7 mouse cellular contexts compared by ENCODE assay signal in genomic region chr1:77972301-77972717, GRCm38 (mm10).
A peak's percentile ranks its signal among the peaks of the same experiment; 100 is the strongest.
DNase-seq lines count a peak whose midpoint lies in the region; ATAC-seq and TF ChIP-seq lines count a peak whose summit lies in the region.

No protein-coding gene starts in this region.

- TF ChIP-seq CTCF in ES-Bruce4 (IDR thresholded peaks at IDR 0.05; ENCODE audit: low read depth, low read length), result peak; percentile 83
- TF ChIP-seq CTCF in cortical plate, adult 2 months (IDR thresholded peaks at IDR 0.05; ENCODE audit: extremely low read depth, insufficient read depth, low read length), result peak; percentile 58

- WGBS in heart, embryonic 15.5 days, result 15% methylated on average over 9 of the region's 9 CpGs

- H3K27me3 ChIP-seq in ES-Bruce4 (ENCODE audit: control insufficient read depth, insufficient read depth, low read length, poor library complexity, severe bottlenecking), result peaks cover 2% of the 10 kb centered on the region; the same call in 1 of the 2 replicates
- peaks cover 13% of the 10 kb centered on the region for H3K27me3 ChIP-seq in heart, embryonic 15.5 days

- no peak for TF ChIP-seq POLR2A in ES-Bruce4 (IDR thresholded peaks at IDR 0.05; ENCODE audit: insufficient read depth, low read length)
- no peak for TF ChIP-seq POLR2A in cortical plate, adult 2 months (IDR thresholded peaks at IDR 0.05; ENCODE audit: extremely low read depth, insufficient read depth, low read length)

- H3K9me3 ChIP-seq in ES-Bruce4 (replicated peaks; ENCODE audit: control insufficient read depth, insufficient read depth, low read length, poor library complexity, severe bottlenecking), result no peaks in the 10 kb centered on the region
- no peaks in the 10 kb centered on the region for H3K9me3 ChIP-seq in heart, embryonic 15.5 days (replicated peaks)

- no peak overlapping the region for H3K4me3 ChIP-seq in ES-Bruce4 (ENCODE audit: low read depth, low read length)
- no peak overlapping the region for H3K4me3 ChIP-seq in cortical plate, adult 2 months (ENCODE audit: insufficient read depth, low read length)
- H3K4me3 ChIP-seq in heart, embryonic 15.5 days, result peak overlapping the region; percentile 22; the same call in 1 of the 2 replicates

- no peaks in the 10 kb centered on the region for H3K36me3 ChIP-seq in ES-Bruce4 (ENCODE audit: control insufficient read depth, insufficient read depth, low read length, poor library complexity, severe bottlenecking)
- H3K36me3 ChIP-seq in heart, embryonic 15.5 days, result no peaks in the 10 kb centered on the region

- peak overlapping the region; percentile 52 for H3K4me2 ChIP-seq in heart, embryonic 15.5 days

- no peak for TF ChIP-seq EP300 in ES-Bruce4 (IDR thresholded peaks at IDR 0.05; ENCODE audit: insufficient read depth, low read depth, low read length)

- no peak for ATAC-seq in heart, embryonic 15.5 days (replicated peaks; ENCODE audit: insufficient number of reproducible peaks, insufficient read depth, low FRiP score, low read depth)

- H3K9ac ChIP-seq in ES-Bruce4 (ENCODE audit: low read depth, poor library complexity, severe bottlenecking), result no peak overlapping the region
- H3K9ac ChIP-seq in heart, embryonic 15.5 days, result no peak overlapping the region

- H3K27ac ChIP-seq in ES-Bruce4 (ENCODE audit: insufficient read depth, low read length), result no peak overlapping the region
- no peak overlapping the region for H3K27ac ChIP-seq in cortical plate, adult 2 months (ENCODE audit: insufficient read depth, low read length)
- no peak overlapping the region for H3K27ac ChIP-seq in heart, embryonic 15.5 days

- H3K4me1 ChIP-seq in ES-Bruce4 (ENCODE audit: control insufficient read depth, insufficient read depth, low read length), result no peaks in the 10 kb centered on the region
- no peaks in the 10 kb centered on the region for H3K4me1 ChIP-seq in cortical plate, adult 2 months (ENCODE audit: control insufficient read depth, insufficient read depth, low read length)
- H3K4me1 ChIP-seq in heart, embryonic 15.5 days (replicated peaks), result no peaks in the 10 kb centered on the region; the same call in 1 of the 2 replicates

- DNase-seq in ZHBTc4 (ENCODE audit: low read depth, low spot score), result peak; percentile 88
- peak; percentile 79 to 84 for DNase-seq in kidney, postnatal 4 days
- peak; percentile 31 to 55 for DNase-seq in lung, postnatal 4 days
- peak; percentile 5 for DNase-seq in right cerebral cortex, postnatal 25 days

Comparison
In these comparisons a context has a peak if more than half of its experiments do, and no peak if none do; other contexts are left out.
1. DNase-seq: peak in every context shown above with its lines; median percentile 88 in ZHBTc4; 82 in kidney, postnatal 4 days; 43 in lung, postnatal 4 days; 5 in right cerebral cortex, postnatal 25 days.